8 mouse cellular contexts compared by ENCODE assay signal in genomic region chr5:104460856-104461255, GRCm38 (mm10). TPM values are rescaled to one million over a fixed set of nuclear protein-coding genes. Genes with fewer than 3 reads are reported as not detected.
DNase-seq lines count a peak whose midpoint lies in the region; ATAC-seq and TF ChIP-seq lines count a peak whose summit lies in the region.

No protein-coding gene starts in this region.

- DNase-seq in heart, adult 11 months, result peak; percentile 93
- DNase-seq in heart, postnatal 25 days (ENCODE audit: low spot score), result no peak
- peak; percentile 74 for DNase-seq in kidney, adult 2 months
- DNase-seq in adrenal gland, postnatal 10 days, result no peak

- H3K9me3 ChIP-seq in forebrain, embryonic 15.5 days, result no peaks in the 10 kb centered on the region
- peaks cover 7% of the 10 kb centered on the region for H3K9me3 ChIP-seq in midbrain, embryonic 13.5 days

- H3K27ac ChIP-seq in forebrain, embryonic 15.5 days (replicated peaks), result no peak overlapping the region
- peak overlapping the region; percentile 81 for H3K27ac ChIP-seq in kidney, adult 2 months (ENCODE audit: insufficient read depth, low read depth, low read length)
- H3K27ac ChIP-seq in midbrain, embryonic 13.5 days, result no peak overlapping the region

- no peak for TF ChIP-seq CTCF in kidney, adult 2 months (conservative IDR thresholded peaks at IDR 0.05; ENCODE audit: insufficient read depth, insufficient read length, low read depth, low read length)

- H3K4me3 ChIP-seq in forebrain, embryonic 15.5 days, result peak overlapping the region; percentile 95
- peak overlapping the region; percentile 23 for H3K4me3 ChIP-seq in kidney, adult 2 months (ENCODE audit: insufficient read depth, low read depth, low read length)
- peak overlapping the region; percentile 80 for H3K4me3 ChIP-seq in midbrain, embryonic 13.5 days (replicated peaks)

- H3K27me3 ChIP-seq in forebrain, embryonic 15.5 days, result no peaks in the 10 kb centered on the region
- H3K27me3 ChIP-seq in kidney, adult 2 months (replicated peaks; ENCODE audit: control insufficient read depth, insufficient read depth, low read length), result no peaks in the 10 kb centered on the region
- no peaks in the 10 kb centered on the region for H3K27me3 ChIP-seq in midbrain, embryonic 13.5 days

- H3K4me2 ChIP-seq in forebrain, embryonic 15.5 days (replicated peaks), result peak overlapping the region; percentile 82
- peak overlapping the region; percentile 77 for H3K4me2 ChIP-seq in midbrain, embryonic 13.5 days (replicated peaks)

- H3K4me1 ChIP-seq in forebrain, embryonic 15.5 days, result peaks cover 25% of the 10 kb centered on the region
- H3K4me1 ChIP-seq in kidney, adult 2 months (ENCODE audit: control insufficient read depth, insufficient read depth, low read length), result peaks cover 25% of the 10 kb centered on the region
- peaks cover 31% of the 10 kb centered on the region for H3K4me1 ChIP-seq in midbrain, embryonic 13.5 days (replicated peaks)

- peaks cover 8% of the 10 kb centered on the region for H3K36me3 ChIP-seq in forebrain, embryonic 15.5 days
- no peaks in the 10 kb centered on the region; the same call in 1 of the 2 replicates for H3K36me3 ChIP-seq in kidney, adult 2 months (ENCODE audit: control insufficient read depth, insufficient read depth, low read length)
- peaks cover 27% of the 10 kb centered on the region for H3K36me3 ChIP-seq in midbrain, embryonic 13.5 days

- no peak overlapping the region for H3K9ac ChIP-seq in forebrain, embryonic 15.5 days (replicated peaks)
- H3K9ac ChIP-seq in midbrain, embryonic 13.5 days (replicated peaks), result no peak overlapping the region

- TF ChIP-seq POLR2A in kidney, adult 2 months (IDR thresholded peaks at IDR 0.05; ENCODE audit: low read depth, low read length), result no peak

- ATAC-seq in forebrain, embryonic 15.5 days (replicated peaks), result no peak
- no peak for ATAC-seq in midbrain, embryonic 13.5 days
- ATAC-seq in erythroblast, adult 5-6 weeks (replicated peaks; ENCODE audit: low FRiP score, poor library complexity, severe bottlenecking), result no peak
- no peak for ATAC-seq in monocyte, adult 5-6 weeks (replicated peaks; ENCODE audit: insufficient number of reproducible peaks, low FRiP score, low TSS enrichment, poor library complexity, severe bottlenecking)

- WGBS in forebrain, embryonic 15.5 days, result 38% methylated on average over 6 of the region's 7 CpGs
- WGBS in kidney, adult 2 months, result 2% methylated on average over 7 of the region's 7 CpGs
- 66% methylated on average over 6 of the region's 7 CpGs for whole genome bisulfite sequencing in midbrain, embryonic 13.5 days

- intact Hi-C loops in heart, postnatal 25 days (cut with DNase I), result no loop called here

RNA-seq across cellular contexts. Expression of gene Pkd2, which starts 1.6 kb away (rescaled TPM):
- total RNA-seq in heart, postnatal 25 days (2021), result 10 to 100 TPM; 21.6 to 25.5 TPM
- 8.2 TPM in 2 replicates for polyA plus RNA-seq in forebrain, embryonic 15.5 days (2015; fragmentation: Nextera tagmentation; extraction: Ambion mirVana)
- 56.8 and 59.3 TPM in 2 replicates for polyA plus RNA-seq in kidney, adult 2 months (2012; rRNA removed)
- 7.5 and 8.4 TPM in 2 replicates for polyA plus RNA-seq in midbrain, embryonic 13.5 days (2015; fragmentation: Nextera tagmentation; extraction: Ambion mirVana)
- total RNA-seq in adrenal gland, postnatal 10 days (2021), result 10 to 100 TPM; 31.4 to 37.3 TPM
- total RNA-seq in erythroblast, adult 5-6 weeks (2015; ENCODE audit: low replicate concordance), result 0.21 and 0.38 TPM in 2 replicates
- total RNA-seq in erythroblast, adult 5-6 weeks (2017; ENCODE audit: low replicate concordance), result 0.26 and 0.84 TPM in 2 replicates
- 2.5 to 5.6 TPM (median 4.1 TPM) in 3 replicates for total RNA-seq in monocyte, adult 5-6 weeks (2017)

RNA-seq across cellular contexts. Expression of gene Spp1, which starts 25.9 kb away (rescaled TPM):
- under 1 TPM; 0.55 to 0.59 TPM for total RNA-seq in heart, postnatal 25 days (2021)
- polyA plus RNA-seq in forebrain, embryonic 15.5 days (2015; fragmentation: Nextera tagmentation; extraction: Ambion mirVana), result 6.7 and 8.9 TPM in 2 replicates
- 1,966 and 1,980 TPM in 2 replicates for polyA plus RNA-seq in kidney, adult 2 months (2012; rRNA removed)
- polyA plus RNA-seq in midbrain, embryonic 13.5 days (2015; fragmentation: Nextera tagmentation; extraction: Ambion mirVana), result 6.1 and 6.4 TPM in 2 replicates
- 100 to 1,000 TPM in 1 of 2 experiments, 1 to 10 TPM in 1; 7.9 to 122 TPM for total RNA-seq in adrenal gland, postnatal 10 days (2021)
- 4.4 and 16.3 TPM in 2 replicates for total RNA-seq in erythroblast, adult 5-6 weeks (2015; ENCODE audit: low replicate concordance)
- total RNA-seq in erythroblast, adult 5-6 weeks (2017; ENCODE audit: low replicate concordance), result 4.9 and 5.9 TPM in 2 replicates
- 1.5 to 1.9 TPM (median 1.9 TPM) in 3 replicates for total RNA-seq in monocyte, adult 5-6 weeks (2017)

RNA-seq across cellular contexts. Expression of gene BC005561, which starts 47.3 kb away (rescaled TPM):
- 1 to 10 TPM; 4.0 to 5.3 TPM for total RNA-seq in heart, postnatal 25 days (2021)
- polyA plus RNA-seq in forebrain, embryonic 15.5 days (2015; fragmentation: Nextera tagmentation; extraction: Ambion mirVana), result 13.3 and 14.0 TPM in 2 replicates
- 1.1 and 1.4 TPM in 2 replicates for polyA plus RNA-seq in kidney, adult 2 months (2012; rRNA removed)
- polyA plus RNA-seq in midbrain, embryonic 13.5 days (2015; fragmentation: Nextera tagmentation; extraction: Ambion mirVana), result 15.6 and 15.9 TPM in 2 replicates
- 10 to 100 TPM in 1 of 2 experiments, 1 to 10 TPM in 1; 8.5 to 11.4 TPM for total RNA-seq in adrenal gland, postnatal 10 days (2021)
- 1.9 and 5.0 TPM in 2 replicates for total RNA-seq in erythroblast, adult 5-6 weeks (2015; ENCODE audit: low replicate concordance)
- total RNA-seq in erythroblast, adult 5-6 weeks (2017; ENCODE audit: low replicate concordance), result 1.1 and 3.3 TPM in 2 replicates
- 10.3 to 19.3 TPM (median 11.0 TPM) in 3 replicates for total RNA-seq in monocyte, adult 5-6 weeks (2017)

Comparison
In these comparisons a context has a peak if more than half of its experiments do, and no peak if none do; other contexts are left out.
1. DNase-seq: peak in heart, adult 11 months (single experiment) and kidney, adult 2 months (single experiment); none in heart, postnatal 25 days (single experiment) and adrenal gland, postnatal 10 days (single experiment).
2. H3K4me3 ChIP-seq: peak in every context shown above with its lines; median percentile 95 in forebrain, embryonic 15.5 days; 80 in midbrain, embryonic 13.5 days; 23 in kidney, adult 2 months.